Mouse (Mus musculus): ENCODE measurements at regions not wholly inside any gene's neighbourhood (a gene's known extent, or its start where the extent isn't known, plus 50 kb on each side); places are given as distances from the start of the nearest gene placed in this dataset.

- DNase-seq (ENCODE audit: low read depth), result no peak
These were observed 396.4 kb downstream of the Sox9 start for GRCm38 (mm10) chr11:113178375-113178774.

DNA sequence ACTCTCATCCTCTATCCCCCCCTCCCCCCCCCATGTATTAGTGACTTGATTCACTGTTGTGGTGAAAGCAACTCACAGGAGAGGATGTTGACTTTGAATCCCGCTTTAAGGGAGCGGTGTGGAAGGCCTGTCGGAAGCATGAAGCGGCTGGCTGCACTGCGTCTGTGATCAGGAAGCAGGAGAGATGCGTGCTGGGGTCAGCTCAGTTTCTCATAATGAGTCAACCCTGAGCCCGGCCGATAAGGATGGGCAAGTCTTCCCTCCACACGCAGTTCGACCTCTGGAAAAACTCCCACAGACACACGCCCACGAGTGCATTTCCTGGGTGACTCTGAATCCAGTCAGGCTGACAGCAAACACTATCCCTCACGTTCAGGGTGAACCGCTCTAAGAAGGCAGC, 398.0 kb downstream of the Sox9 start:
- no peak for DNase-seq (ENCODE audit: low read depth)

- no peak for DNase-seq (ENCODE audit: low read depth)
These were observed 400.2 kb downstream of the Sox9 start for GRCm38 (mm10) chr11:113182083-113182861.

GRCm38 (mm10) chr11:113183556-113183955, 401.5 kb downstream of the Sox9 start:
- no peak for DNase-seq (ENCODE audit: low read depth)

DNA sequence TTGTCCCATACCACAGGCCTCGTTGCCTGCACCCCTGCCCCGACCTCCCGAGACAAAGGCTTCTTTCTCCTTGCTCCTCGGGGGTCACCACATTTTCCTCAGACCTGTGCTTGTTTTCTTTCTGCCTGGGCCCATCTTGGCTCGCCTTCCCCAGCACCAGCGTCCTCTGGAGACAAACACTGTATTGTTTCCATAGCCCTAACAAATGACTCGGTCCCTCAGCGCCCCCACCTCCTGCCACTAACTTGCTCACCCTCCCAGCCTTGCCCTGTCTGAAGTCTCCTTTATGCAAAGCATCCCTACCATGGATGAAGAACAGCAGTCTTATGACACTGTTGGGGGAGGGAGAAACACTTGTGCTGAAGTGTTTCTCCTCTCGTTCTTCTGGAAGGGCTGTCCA, 402.1 kb downstream of the Sox9 start:
- DNase-seq (ENCODE audit: low read depth), result no peak

DNA sequence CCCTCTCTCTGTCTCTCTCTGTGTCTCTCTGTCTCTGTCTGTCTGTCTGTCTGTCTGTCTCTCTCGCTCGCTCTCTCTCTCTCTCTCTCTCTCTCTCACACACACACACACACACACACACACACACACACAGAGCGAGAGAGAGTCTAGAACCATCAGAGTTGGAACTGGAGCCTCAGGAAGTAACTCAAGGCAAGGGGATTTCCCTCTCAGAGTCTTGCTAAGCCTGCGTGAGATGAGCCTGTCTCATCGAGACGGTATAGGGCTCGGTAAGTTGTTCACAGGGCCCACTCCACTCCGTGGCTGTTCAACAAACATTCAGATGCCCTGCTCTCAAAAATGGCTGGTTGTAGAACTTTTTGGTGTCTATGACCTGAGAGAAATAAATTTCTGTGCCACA, 405.4 kb downstream of the Sox9 start:
- no peak for DNase-seq (ENCODE audit: low read depth)

GRCm38 (mm10) chr11:113188263-113188920, 406.4 kb downstream of the Sox9 start:
- DNase-seq (ENCODE audit: low read depth), result no peak

- DNase-seq (ENCODE audit: low read depth), result no peak
These were observed 408.0 kb downstream of the Sox9 start for GRCm38 (mm10) chr11:113190006-113190405.

DNA sequence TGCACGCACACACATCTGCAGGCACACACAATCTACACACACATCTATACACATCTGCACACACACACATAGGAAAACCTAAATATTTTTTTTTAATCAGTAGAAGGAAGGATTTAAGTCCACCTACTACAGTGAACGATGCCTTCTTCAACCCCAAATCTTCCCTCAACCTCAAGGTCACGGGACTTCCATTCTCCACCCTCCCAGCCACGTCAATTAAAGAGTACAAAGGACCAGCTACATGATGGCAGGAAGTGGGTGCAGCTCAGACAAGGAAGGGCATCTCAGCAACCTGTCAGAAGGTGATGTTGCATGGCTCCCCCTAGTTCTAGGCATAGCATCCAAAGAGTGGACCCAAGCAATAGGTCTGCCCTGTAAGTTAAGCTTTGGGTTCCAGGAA, 408.5 kb downstream of the Sox9 start:
- DNase-seq (ENCODE audit: low read depth), result no peak

DNA sequence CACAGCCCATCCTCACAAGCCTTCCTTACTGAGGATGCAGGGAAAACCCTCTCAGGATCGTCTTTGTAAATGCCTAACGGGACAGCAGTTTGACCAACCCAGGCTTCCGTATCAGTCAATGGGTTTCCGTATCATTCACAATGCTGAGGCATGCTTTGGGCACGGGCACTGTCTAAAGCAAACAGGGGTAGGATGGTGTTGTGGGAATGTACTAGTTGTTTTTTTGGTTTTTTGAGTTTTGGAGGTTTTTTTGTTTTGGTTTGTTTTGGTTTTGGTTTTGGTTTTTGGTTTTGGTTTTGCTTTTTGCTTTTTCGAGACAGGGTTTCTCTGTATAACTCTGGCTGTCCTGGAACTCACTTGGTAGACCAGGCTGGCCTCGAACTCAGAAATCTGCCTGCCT, 409.0 kb downstream of the Sox9 start:
- DNase-seq (ENCODE audit: low read depth), result no peak

DNA sequence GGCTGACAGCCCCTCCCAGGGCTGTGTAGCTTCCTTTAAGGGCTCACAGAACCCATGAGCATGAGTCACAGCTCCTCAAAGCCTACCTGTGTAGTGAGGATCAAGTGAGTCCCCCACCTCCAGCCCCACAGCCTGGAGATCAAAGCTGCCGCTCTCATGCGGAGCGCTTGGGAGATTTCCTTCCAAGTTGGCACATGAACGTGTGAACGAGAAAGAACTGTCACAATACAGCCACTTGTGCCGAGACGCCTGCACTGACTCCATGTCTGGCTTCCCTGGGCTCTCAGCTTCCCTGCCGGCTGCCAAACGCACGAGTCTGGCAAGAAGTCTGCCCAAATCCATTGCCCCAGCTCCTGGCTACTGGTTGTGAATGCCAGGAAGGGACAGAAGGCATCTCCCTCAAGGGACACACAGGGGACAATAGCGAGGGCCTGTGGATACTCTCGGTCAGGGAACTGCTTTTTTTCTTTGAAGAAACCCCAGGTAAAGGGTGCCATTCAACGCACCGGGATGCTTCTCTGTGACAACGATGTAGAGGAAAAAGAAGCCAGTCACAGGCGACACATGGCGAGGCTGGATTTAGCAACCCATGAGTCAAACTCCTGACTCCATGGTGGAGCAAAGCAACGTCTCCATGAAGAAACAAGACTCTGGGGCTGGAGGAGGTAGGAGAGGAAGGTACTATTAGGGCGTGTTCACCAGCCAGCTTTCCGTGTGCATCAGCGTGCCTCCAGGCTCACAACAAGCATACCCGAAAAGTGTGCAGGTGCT, 410.2 kb downstream of the Sox9 start:
- DNase-seq (ENCODE audit: low read depth), result no peak

- DNase-seq (ENCODE audit: low read depth), result no peak
These were observed 412.3 kb downstream of the Sox9 start for GRCm38 (mm10) chr11:113194144-113194827.

All from c-Kit-positive CD71-positive TER-119-negative erythroid progenitor cells, embryonic 14.5 days (primary cell).